Mouse (Mus musculus) ovary, adult 2 months (tissue): ENCODE data around the gene Isy1. TPM values are rescaled to one million over a fixed set of nuclear protein-coding genes. Genes with fewer than 3 reads are reported as not detected.

ENCODE experiments used
- polyA plus RNA-seq: library from polyadenylated mRNA; depleted of rRNA; stranded (reverse); fragments of >200 nt; gene quantifications from 2 replicates; pipeline ENCODE4 v1.2.3, GENCODE M21; 2012; rRNA removed

Gene Isy1
- polyA plus RNA-seq: 7.6 and 12.7 TPM in 2 replicates

DNA sequence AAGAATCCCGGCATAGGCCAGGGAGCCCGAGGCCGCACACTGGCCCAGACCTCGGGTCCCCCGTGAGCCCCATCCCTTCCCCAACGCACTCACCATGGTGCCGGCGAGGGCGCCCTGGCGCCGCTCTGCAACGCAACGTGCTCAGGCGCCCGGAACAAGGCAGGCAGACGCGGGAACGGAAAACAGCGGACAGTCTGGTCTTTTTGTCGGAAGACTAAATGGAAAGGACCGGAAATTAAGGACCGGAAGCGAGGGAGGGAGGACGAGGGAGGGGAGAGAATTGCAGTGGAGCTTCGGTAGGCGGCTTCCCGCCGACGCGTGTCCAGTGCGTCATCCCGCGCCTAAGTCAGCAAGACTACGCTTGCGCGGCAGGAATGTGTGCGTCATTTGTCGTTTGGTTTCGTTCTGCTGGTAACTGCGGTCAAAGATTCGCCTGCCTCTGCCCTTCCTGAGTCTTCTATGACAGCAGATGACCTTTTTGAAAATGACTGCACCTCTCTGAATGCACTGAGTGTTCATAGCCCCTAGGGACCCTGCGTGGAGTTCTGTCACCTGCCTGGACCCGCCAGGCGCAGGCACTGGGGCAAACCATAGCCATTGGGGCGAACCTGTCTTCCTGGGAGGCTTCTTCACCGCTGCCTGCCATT is at the start of gene Isy1:
Gene Isy1, minus strand, starts transcription at position 248 of the 647 bp plus-strand sequence.

GRCm38 (mm10) chr6:87887594-87888233 is 49.1 kb upstream of the Isy1 start, which contains the start of gene Copg1:
Gene Copg1, plus strand, starts transcription at chr6:87887814.

DNA sequence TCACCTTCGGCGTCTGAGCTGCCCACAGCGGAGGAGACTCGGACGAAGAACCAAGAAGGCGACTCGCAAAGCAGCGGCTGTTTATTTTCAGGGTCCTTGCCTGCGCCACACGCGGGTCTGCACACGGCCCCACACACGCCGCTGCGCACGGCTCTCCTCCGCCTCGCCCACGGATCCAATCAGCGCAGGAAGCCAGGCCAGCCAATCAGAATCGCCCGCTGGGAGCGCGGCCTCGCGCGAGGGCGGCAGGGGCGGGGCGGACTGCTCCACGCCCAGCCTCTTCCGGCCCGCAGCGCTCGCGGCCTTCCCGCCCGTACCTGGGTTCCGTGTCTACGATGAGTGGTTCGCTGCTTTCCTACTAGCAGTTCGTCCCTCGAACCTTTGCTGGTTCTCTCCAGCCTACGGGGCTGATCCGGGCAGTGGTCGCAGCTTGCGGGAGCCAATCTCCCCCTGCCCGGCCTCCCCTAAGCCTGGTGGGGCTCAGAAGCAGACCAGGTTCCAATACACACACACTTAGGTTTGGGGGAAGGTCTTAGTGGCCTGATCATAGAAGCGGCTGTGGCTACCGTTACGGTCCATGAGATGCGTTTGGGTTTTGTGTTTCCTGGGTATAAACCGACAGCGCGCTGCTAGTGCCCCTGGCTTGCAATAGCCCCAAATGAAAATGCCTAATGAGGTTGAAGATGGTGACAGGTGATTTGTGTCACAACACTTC is 12.5 kb upstream of the Isy1 start, which contains the start of gene Cnbp:
Gene Cnbp, minus strand, starts transcription at position 207 of the 715 bp plus-strand sequence.

GRCm38 (mm10) chr6:87835695-87836094 is 2.9 kb downstream of the Isy1 start, which contains the start of gene Gm45140:
Gene Gm45140, minus strand, starts transcription at chr6:87835795.

DNA sequence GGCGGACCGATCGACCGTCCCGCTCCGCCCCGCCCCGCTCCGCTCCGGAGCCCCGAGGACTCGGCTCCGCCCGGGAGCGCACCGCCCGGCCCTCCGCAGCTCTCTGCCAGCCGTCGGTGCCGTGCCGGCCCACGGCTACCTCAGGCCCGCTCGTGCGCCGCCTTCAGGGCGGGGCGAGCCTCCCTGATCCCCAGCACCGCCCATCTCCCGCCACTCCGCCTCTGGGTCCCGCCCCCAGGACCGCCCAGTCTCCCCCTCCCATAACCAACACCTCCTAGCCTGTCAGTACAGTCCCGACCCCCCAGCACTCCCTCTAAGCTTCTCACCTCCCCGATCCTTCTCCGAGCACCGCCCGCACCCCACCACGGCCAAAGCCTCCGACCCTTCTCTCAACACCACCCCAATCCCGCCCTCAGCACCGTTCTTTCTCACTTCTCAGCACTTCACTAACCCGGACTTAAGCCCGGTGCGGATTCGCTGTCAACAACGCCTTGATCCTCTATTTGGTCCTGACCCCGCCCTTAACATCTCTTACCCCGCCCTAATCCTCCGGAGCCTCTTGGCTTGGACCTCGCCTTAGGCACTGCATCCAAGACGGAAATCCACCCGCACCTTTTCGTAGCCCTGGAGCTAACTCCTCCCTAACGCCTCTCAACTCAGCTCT is 26.8 kb downstream of the Isy1 start, which contains the start of gene Rab43:
Gene Rab43, minus strand, starts transcription at position 490 of the 664 bp plus-strand sequence.

GRCm38 (mm10) chr6:87777842-87778241 is 60.8 kb downstream of the Isy1 start, which contains the start of gene Gp9:
Gene Gp9, plus strand, starts transcription at chr6:87778072.

Other genes starting within 250 kb of the Isy1 start
- 1.5 and 1.8 TPM in 2 replicates for gene Prokr1, start 248.1 kb downstream of the Isy1 start, polyA plus RNA-seq
- gene Aplf, start 166.6 kb downstream of the Isy1 start, polyA plus RNA-seq: 5.7 and 6.5 TPM in 2 replicates
- gene Efcc1, start 107.9 kb downstream of the Isy1 start, polyA plus RNA-seq: 6.9 and 8.8 TPM in 2 replicates
- 0.33 and 0.38 TPM in 2 replicates for gene Gp9, start 60.7 kb downstream of the Isy1 start, polyA plus RNA-seq
- gene Rab43, start 26.6 kb downstream of the Isy1 start, polyA plus RNA-seq: 60.3 and 61.7 TPM in 2 replicates
- 0.64 and 1.2 TPM in 2 replicates for gene Gm45140, start 3.0 kb downstream of the Isy1 start, polyA plus RNA-seq
- gene Cnbp, start 12.3 kb upstream of the Isy1 start, polyA plus RNA-seq: 213 and 251 TPM in 2 replicates
- 38.9 and 45.7 TPM in 2 replicates for gene Copg1, start 49.0 kb upstream of the Isy1 start, polyA plus RNA-seq
- 32.0 and 38.1 TPM in 2 replicates for gene Hmces, start 75.1 kb upstream of the Isy1 start, polyA plus RNA-seq
- gene H1fx, start 142.8 kb upstream of the Isy1 start, polyA plus RNA-seq: 72.3 and 74.1 TPM in 2 replicates
- 104 and 150 TPM in 2 replicates for gene Rab7, start 206.5 kb upstream of the Isy1 start, polyA plus RNA-seq
- gene Rpn1, start 245.7 kb upstream of the Isy1 start, polyA plus RNA-seq: 296 and 307 TPM in 2 replicates